Mouse (Mus musculus) hindbrain, embryonic 11.5 days (tissue): ENCODE measurements at regions not wholly inside any gene's neighbourhood (a gene's known extent, or its start where the extent isn't known, plus 50 kb on each side); places are given as distances from the start of the nearest gene placed in this dataset.

Experiments
- ATAC-seq: fragments of 200-750 bp; cut with Nextera tagmentation; 2 replicates; pipeline ENCODE4 v1.8.0; 2017; ENCODE audit warnings: mild to moderate bottlenecking, moderate TSS enrichment, moderate library complexity; ENCODE audit not compliant: low FRiP score
- DNase-seq: peaks from one replicate; pipeline ENCODE4 v3.0.0-alpha.2; 2015; ENCODE audit warnings: low spot score
- H3K27ac ChIP-seq: fragments of 300-500 bp; sonication (generic); 2 replicates; pipeline ENCODE4 v1.5.1; 2014; ENCODE audit warnings: mild to moderate bottlenecking, low read depth, low read length
- H3K27me3 ChIP-seq: fragments of 300-500 bp; sonication (generic); 2 replicates; pipeline ENCODE4 v1.6.1; 2014; ENCODE audit warnings: mild to moderate bottlenecking, low read length, moderate library complexity, mixed read lengths; ENCODE audit not compliant: control insufficient read depth, insufficient read depth
- H3K36me3 ChIP-seq: fragments of 300-500 bp; sonication (generic); 2 replicates; pipeline ENCODE4 v1.6.1; 2014; ENCODE audit warnings: mild to moderate bottlenecking, low read length, moderate library complexity, mixed read lengths; ENCODE audit not compliant: control insufficient read depth, insufficient read depth
- H3K4me1 ChIP-seq: fragments of 300-500 bp; sonication (generic); replicated peaks from 2 replicates; pipeline ENCODE4 v1.6.1; 2014; ENCODE audit warnings: low read length, mixed read lengths; ENCODE audit not compliant: control insufficient read depth, insufficient read depth
- H3K4me2 ChIP-seq: fragments of 300-500 bp; sonication (generic); replicated peaks from 2 replicates; pipeline ENCODE4 v1.6.1; 2014; ENCODE audit warnings: mild to moderate bottlenecking, low read depth, low read length
- H3K4me3 ChIP-seq: fragments of 300-500 bp; sonication (generic); 2 replicates; pipeline ENCODE4 v1.5.1; 2014; ENCODE audit warnings: low read depth, low read length
- H3K9ac ChIP-seq: fragments of 300-500 bp; sonication (generic); 2 replicates; pipeline ENCODE4 v1.6.1; 2014; ENCODE audit warnings: low read depth, low read length
- H3K9me3 ChIP-seq: fragments of 300-500 bp; sonication (generic); 2 replicates; pipeline ENCODE4 v1.6.1; 2016; ENCODE audit warnings: low read length; ENCODE audit not compliant: control insufficient read depth
- WGBS: fragments of 180-500 bp; shearing (Covaris S2); extraction: QIAGEN DNeasy Blood & Tissue Kit; methylation state at CpG from one replicate; pipeline ENCODE4 v1.1.7; 2014; 5-methylcytosine and 5-hydroxymethylcytosine counted together

DNA sequence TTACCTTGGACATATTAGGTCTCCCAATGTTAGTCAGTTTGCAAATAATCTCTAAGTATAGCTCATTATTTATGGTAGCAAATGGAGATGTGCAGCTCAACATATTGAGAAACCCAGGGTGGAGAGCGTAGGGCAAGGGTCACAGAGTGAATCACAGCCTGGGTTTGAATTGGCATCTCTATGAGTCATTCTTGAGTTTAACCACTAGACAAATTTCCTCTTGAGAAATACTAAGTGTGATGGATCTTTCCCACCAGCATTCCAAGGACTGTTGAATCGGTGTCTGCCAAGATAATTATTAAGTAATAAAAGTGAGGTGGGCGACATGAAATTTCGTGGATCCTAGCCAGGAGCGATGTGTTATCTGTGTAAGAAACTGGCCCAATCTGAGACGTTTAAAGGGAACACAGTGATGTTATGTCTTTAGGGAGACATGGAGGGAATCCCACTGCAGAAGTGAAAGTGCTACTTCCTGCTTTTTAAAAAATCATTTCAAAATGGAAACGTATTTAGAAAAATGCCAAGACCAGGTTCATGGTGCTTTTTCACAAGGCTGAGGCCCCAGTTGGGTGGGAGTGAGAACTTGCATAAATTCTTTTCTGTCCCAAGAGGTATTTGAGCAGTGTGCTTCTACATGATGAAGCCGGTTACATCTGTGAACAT is 251.3 kb upstream of the Ptger4 start:
- Histone ChIP-seq H3K4me1 (no peaks in the 10 kb centered on the region), H3K4me2 (no peak overlapping the region), H3K27ac (no peak overlapping the region), H3K4me3 (no peak overlapping the region), H3K27me3 (no peaks in the 10 kb centered on the region), H3K9me3 (no peaks in the 10 kb centered on the region), H3K9ac (no peak overlapping the region), H3K36me3 (no peaks in the 10 kb centered on the region)
- ATAC-seq: no peak
- DNase-seq: no peak
- whole genome bisulfite sequencing: 92% methylated on average over 8 of the region's 8 CpGs

DNA sequence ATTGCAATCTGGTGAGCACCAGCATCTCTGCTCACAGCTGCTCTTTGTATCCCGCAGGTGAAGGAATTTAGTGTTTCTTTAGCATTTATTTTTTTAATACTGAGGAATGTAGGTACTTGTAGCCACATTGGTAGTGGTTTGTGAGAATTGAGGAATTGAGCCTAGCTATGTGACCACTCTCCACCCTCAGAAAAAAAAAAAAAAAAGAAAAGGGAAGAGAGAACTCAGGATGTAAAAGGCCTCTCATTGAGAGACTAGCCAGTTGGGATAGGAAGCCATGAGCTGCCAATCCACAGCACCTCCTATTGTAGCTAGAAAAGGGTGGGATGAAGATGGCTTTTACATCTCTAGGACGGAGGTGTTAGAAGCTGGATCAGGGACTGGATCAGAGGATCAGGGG is 252.0 kb upstream of the Ptger4 start:
- no peak for DNase-seq
- WGBS: 93% methylated on average over 2 of the region's 2 CpGs
- no peak overlapping the region for H3K4me3 ChIP-seq
- no peaks in the 10 kb centered on the region for H3K9me3 ChIP-seq
- no peak overlapping the region for H3K27ac ChIP-seq
- ATAC-seq: no peak
- H3K9ac ChIP-seq: no peak overlapping the region
- H3K36me3 ChIP-seq: no peaks in the 10 kb centered on the region
- H3K4me2 ChIP-seq: no peak overlapping the region
- no peaks in the 10 kb centered on the region for H3K4me1 ChIP-seq
- H3K27me3 ChIP-seq: no peaks in the 10 kb centered on the region

DNA sequence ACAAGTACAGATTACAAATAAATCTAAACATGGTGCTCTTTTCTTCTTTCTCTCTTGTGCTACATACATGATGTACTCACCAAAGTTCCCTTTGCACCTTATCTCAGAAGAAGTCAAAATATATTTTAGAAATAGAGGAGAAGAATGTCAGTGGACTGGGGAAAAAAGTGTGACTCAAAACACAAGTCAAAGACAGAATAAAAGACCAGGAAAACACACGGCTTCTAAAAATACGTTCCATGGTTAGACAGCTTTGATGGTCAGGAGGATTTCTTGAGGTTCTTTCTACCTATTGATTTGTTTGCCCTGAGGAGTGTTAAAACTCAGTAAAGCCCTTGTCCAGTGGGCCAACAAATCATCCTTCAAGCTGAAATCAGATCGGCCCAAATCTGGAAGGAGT is 260.5 kb upstream of the Ptger4 start:
- ATAC-seq: no peak
- no peak overlapping the region for H3K4me3 ChIP-seq
- no peaks in the 10 kb centered on the region for H3K27me3 ChIP-seq

DNA sequence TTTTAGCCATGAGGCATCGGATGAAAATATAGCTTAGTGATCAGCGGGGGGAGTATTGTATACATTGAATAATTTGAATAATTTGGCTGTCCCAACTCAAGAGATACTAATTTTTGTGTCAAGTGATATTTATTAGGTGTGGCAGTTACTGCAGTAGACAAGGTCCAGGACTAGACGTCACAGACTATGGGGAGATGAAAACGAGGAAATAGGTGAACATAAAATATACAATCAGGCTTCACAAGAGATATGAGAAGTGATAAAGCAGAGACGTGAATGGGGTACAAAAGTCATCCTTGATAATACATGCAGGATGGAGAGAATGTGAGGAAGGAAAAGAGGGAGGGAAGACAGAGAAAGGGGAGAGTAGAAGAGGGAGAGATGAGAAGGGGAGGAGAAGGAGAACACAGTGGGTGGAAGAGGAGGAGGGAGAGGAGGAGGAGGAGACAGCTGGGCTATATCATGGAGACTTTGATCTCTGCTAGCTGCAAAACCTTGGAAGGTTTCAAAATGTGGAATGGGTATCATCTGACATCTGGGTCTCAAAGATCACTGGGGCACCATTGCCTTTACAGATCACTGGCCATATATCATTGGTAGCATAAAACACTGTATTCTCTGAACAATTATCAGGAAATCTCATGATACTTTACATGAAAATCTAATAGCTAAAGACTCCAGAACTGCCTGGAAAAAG is 263.0 kb upstream of the Ptger4 start:
- Histone ChIP-seq H3K9me3 (no peaks in the 10 kb centered on the region), H3K27ac (no peak overlapping the region), H3K4me1 (no peaks in the 10 kb centered on the region), H3K9ac (no peak overlapping the region), H3K36me3 (no peaks in the 10 kb centered on the region), H3K4me2 (no peak overlapping the region), H3K4me3 (no peak overlapping the region), H3K27me3 (no peaks in the 10 kb centered on the region)
- 90% methylated on average over 5 of the region's 5 CpGs for WGBS
- DNase-seq (no peak), ATAC-seq (no peak)

More for the DNA sequence above, 260.5 kb upstream of the Ptger4 start:
- Histone ChIP-seq H3K4me1 (no peaks in the 10 kb centered on the region), H3K36me3 (no peaks in the 10 kb centered on the region), H3K9me3 (no peaks in the 10 kb centered on the region), H3K9ac (no peak overlapping the region), H3K27ac (no peak overlapping the region), H3K4me2 (no peak overlapping the region)
- 91% methylated on average over 3 of the region's 3 CpGs for WGBS
- no peak for DNase-seq

DNA sequence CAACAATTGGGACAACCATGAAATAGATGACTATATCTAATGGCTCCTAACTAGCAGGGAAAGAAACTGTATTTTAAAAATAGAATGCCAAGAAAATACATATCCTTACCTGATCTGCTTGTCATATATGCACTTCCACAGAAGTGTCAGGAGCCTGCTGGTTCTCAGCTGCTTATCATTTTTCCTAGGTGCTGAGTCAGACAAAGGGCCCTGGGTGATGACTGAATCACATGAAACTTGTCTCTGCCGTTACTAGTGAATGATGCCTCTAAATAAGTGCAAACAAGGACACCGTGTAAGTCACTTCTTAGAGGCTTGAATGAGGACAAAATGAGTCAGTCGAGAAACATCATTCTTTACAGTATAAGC is 263.5 kb upstream of the Ptger4 start:
- Histone ChIP-seq H3K4me1 (no peaks in the 10 kb centered on the region), H3K4me2 (no peak overlapping the region), H3K27me3 (no peaks in the 10 kb centered on the region), H3K9me3 (no peaks in the 10 kb centered on the region), H3K4me3 (no peak overlapping the region), H3K27ac (no peak overlapping the region), H3K36me3 (no peaks in the 10 kb centered on the region), H3K9ac (no peak overlapping the region)
- DNase-seq: no peak
- 87% methylated on average over 3 of the region's 3 CpGs for WGBS
- ATAC-seq: no peak

DNA sequence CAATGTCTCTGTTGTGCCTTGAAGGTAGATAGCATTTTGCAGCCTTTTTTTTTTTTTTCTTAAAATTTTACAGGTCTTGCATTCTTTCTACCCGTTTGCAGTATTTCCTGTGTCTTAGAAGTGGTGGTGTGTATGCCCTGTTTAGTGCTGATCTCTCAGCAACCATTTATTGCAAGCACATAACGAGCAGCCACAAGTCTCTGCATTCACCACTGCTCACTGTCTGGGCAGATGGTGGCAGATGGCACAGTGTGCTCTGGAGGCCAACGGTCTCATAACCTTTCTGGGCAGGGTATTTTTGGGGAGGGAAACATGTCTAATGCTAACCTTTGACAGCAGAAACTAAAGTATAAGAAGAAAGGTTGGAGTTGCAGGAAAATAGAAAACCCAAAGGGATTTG is 266.1 kb upstream of the Ptger4 start:
- DNase-seq (no peak), ATAC-seq (no peak)
- H3K4me3 ChIP-seq: no peak overlapping the region
- H3K4me2 ChIP-seq: no peak overlapping the region
- WGBS: 63% methylated on average over 3 of the region's 3 CpGs
- H3K36me3 ChIP-seq: no peaks in the 10 kb centered on the region
- no peaks in the 10 kb centered on the region for H3K9me3 ChIP-seq
- H3K4me1 ChIP-seq: no peaks in the 10 kb centered on the region
- no peak overlapping the region for H3K27ac ChIP-seq
- H3K9ac ChIP-seq: no peak overlapping the region
- H3K27me3 ChIP-seq: no peaks in the 10 kb centered on the region

DNA sequence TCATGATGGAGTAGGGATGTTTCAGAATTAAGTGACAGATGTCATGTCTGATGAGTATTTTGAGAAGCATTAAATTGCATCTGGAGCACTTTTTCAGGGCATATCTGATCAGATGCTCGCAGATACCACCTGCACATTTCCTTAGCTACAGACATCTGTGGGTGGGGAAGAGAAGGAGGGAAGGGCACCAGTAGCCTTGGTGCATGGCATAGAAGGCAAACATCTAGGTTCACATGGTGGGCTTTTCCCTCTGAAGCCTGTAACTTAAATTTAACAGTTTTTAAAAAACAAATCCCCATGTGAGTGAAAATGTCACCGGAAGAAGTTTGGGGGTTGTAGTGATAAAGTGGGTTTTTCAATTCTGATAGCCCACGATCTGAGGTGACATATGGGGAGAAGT is 267.1 kb upstream of the Ptger4 start:
- WGBS: 93% methylated on average over 3 of the region's 3 CpGs
- Histone ChIP-seq H3K9me3 (no peaks in the 10 kb centered on the region), H3K9ac (no peak overlapping the region), H3K27me3 (no peaks in the 10 kb centered on the region), H3K4me2 (no peak overlapping the region), H3K4me3 (no peak overlapping the region), H3K36me3 (no peaks in the 10 kb centered on the region), H3K4me1 (no peaks in the 10 kb centered on the region), H3K27ac (no peak overlapping the region)
- DNase-seq (no peak), ATAC-seq (no peak)

DNA sequence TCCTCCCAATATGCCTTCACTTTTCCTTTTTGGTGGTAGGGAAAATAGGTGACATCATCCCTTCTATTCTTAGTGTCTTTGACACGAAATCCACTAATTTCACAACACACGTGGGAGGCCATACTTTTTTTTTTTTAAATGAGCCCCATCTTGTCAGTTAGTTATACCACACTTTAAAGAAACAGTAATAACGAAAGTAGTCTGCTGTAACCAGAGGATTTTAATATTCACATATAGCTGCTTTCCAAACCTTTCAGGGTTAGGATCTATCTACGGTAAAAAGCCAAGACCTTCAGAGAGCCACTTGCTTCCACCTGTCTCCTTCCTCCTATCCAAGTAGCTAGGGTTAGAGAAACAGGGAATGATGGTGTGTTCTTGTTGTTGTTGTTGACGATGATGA is 268.6 kb upstream of the Ptger4 start:
- ATAC-seq: no peak
- H3K4me1 ChIP-seq: no peaks in the 10 kb centered on the region
- 90% methylated on average over 5 of the region's 5 CpGs for WGBS
- H3K9ac ChIP-seq: no peak overlapping the region
- no peak overlapping the region for H3K4me3 ChIP-seq
- H3K36me3 ChIP-seq: no peaks in the 10 kb centered on the region
- no peak overlapping the region for H3K27ac ChIP-seq
- no peak overlapping the region for H3K4me2 ChIP-seq
- no peaks in the 10 kb centered on the region for H3K27me3 ChIP-seq
- DNase-seq: no peak
- no peaks in the 10 kb centered on the region for H3K9me3 ChIP-seq

DNA sequence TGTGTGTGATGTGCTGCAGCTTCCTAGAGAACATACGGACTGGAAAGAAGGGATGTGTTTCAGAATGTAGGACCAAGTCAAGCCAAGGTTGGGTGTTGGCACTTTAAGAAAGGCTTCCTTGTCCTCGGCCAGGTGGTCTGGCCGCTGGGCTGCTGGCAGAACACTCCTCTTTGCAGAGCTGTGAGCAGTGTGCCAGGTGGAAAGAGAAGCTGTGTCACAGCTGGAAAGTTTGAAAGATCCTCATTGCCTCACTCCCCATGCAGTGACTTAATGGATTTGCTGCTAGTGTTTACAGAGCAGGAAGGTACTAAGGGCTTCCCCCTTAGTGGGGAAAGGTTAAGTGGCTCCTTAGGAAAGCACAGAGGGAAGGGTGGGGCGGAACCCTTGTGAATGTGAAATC is 269.2 kb upstream of the Ptger4 start:
- ATAC-seq (no peak), DNase-seq (no peak)
- Histone ChIP-seq H3K4me1 (no peaks in the 10 kb centered on the region), H3K27ac (no peak overlapping the region), H3K4me3 (no peak overlapping the region), H3K27me3 (no peaks in the 10 kb centered on the region), H3K4me2 (no peak overlapping the region), H3K9me3 (no peaks in the 10 kb centered on the region), H3K36me3 (no peaks in the 10 kb centered on the region), H3K9ac (no peak overlapping the region)
- WGBS: 53% methylated on average over 4 of the region's 4 CpGs
